Mouse (Mus musculus): ENCODE measurements around the gene Nqo2.

The Nqo2 gene

GRCm38 (mm10) chr13:34002058-34003006 is 37.8 kb downstream of the Nqo2 start, which contains the start of the genes Ripk1 and Serpinb6a:
Gene Ripk1 (plus strand): TSS chr13:34002363.
Gene Serpinb6a (minus strand): TSS chr13:34002794.
- peak; percentile 83 for DNase-seq

GRCm38 (mm10) chr13:34003058-34003457 is 38.6 kb downstream of the Nqo2 start:
- no peak for DNase-seq

- DNase-seq: no peak
Measured at GRCm38 (mm10) chr13:34007234-34007633, 42.7 kb downstream of the Nqo2 start.

DNA sequence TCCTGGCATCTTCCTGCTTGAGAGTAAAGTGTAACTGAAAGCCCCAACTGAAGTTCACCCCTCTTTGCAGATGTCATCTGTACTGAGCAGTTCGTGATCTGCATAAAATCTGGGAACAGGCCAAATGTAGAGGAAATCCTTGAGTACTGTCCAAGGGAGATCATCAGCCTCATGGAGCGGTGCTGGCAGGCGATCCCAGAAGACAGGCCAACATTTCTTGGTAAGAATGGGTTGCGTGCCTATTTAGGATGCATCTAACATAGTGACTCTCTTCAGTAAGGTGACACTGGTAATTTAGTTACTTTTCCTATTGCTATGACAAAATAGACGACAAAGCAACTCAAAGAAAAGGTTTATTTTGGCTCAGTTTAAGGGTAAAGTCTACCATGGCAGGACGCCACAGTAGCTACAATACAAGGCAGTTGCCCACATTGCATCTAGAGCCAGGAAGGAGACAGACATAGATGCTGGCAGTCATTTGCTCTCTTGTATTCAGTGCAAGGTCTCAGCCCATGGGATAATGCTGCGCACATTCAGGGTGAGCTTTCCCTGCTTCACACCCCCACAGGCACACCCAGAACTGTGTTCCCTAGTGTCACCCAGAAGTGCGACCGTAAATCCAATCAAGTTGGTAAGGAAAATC is 52.6 kb downstream of the Nqo2 start:
- no peak for DNase-seq

GRCm38 (mm10) chr13:34018521-34018920 is 54.0 kb downstream of the Nqo2 start:
- no peak for DNase-seq

DNA sequence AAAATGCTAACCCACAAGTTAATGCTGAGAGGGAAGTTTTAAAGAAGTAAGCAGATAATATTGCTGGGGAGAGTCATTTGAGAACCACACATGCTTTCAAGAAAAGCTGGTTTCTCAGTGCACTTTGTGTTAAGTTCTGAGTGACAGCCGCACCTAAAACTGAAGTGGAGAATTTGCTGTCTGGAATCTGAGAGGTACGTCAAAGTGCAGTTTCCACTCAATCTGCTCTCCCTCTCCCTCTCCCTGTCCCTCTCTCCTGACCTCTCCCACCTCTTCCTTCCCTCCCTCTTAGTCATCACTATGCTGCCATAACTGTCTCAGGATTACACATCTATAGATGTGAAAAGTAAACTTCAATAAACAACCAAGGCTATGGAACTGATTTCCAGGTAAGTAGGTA is 57.5 kb downstream of the Nqo2 start:
- no peak for DNase-seq

GRCm38 (mm10) chr13:34032041-34032440 is 67.6 kb downstream of the Nqo2 start:
- DNase-seq: no peak

DNA sequence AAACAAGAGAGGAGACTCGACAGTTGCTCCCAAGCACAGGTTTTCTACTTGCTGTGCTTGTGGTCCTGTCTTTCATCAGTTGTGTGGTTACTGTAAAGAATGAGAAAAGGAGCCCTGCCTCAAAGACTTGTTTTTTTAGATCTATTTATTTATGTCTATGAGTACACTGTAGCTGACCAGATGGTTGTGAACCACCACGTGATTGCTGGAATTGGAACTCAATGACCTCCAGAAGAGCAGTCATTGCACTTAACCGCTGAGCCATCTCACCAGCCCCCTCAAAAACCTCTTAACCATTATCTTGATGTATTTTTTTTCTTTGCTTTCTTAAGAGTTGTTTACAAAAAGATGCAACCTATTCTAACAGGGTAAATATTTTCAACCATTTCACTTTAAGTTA is 70.9 kb downstream of the Nqo2 start:
- no peak for DNase-seq

- DNase-seq: no peak
Measured at GRCm38 (mm10) chr13:34036726-34037125, 72.2 kb downstream of the Nqo2 start.

DNA sequence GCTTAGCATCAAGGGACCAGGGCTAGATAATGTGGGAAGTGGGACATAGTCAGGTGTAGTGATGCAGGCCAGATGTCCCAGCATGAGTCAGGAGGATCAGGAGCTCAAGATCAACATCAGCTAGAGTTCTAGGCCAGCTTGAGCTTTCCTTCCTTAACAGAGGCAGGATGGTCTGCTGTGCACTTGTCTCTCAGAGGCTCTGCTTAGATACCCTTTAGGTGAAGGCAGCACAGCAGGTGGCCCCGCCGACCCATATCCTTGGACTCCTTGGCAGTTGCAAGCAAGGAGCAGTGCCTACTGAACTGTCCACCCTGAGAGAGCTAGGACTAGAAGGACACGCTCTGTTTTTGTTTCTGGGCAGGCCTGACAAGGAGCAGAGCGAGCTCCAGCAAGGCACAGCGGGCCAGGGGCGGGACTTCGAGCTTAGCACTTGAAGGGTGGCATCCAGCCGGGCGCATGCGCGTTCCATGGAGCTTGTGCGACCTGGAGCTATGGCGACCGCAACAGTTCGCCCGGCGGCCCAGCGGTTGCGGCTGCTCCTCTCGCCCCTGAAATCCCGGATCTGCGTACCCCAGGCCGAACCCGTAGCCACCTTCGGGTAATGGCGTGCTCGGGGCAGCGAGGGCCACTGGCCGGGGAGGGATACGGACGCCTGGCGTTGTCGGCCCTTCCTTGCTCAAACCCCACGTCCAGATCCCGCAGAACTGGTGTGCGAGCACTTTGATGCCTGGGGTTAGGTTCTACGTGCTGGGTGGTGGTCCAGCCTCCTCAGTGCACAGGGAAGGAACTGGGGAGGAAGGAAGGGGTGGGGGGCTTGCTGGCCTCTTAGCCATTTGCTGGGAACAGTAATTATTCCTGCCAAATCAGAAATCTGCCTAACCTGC is 72.9 kb downstream of the Nqo2 start, which contains the start of gene Bphl:
Gene Bphl, plus strand, starts transcription at position 426 of the 884 bp plus-strand sequence.
- peak; percentile 95 for DNase-seq

DNA sequence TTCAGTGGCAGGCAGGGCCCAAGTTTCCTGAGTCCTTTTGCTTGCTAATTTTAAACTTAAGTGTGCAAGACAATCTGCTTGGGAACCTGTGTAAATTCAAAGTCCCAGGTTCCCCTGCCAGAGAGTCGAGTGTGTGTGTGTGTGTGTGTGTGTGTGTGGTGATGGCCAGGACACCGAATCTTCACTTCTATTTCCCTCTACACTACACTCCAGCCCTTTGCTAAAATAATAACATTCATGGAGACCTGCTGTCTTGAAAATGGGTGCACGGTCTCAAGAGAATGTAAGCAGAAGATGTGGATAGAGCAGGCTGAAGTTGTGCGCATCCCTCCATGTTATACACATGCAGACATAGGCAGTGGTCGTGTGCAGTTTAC is 73.6 kb downstream of the Nqo2 start:
- no peak for DNase-seq

Measured in cerebellum, adult 11 months (tissue).